Mouse (Mus musculus) MEL (cell line): Measurements from ENCODE around the gene Nfatc2ip.

Source experiments
- CTCF ChIP-seq, 3 experiments: IDR thresholded peaks in 2 of 3; conservative IDR thresholded peaks in 1 of 3; 2 replicates each; pipeline ENCODE4 v1.5.1; 2011 to 2012; ENCODE audit warnings: low read length in 3 of 3, low read depth in 2 of 3, mild to moderate bottlenecking in 2 of 3, improper control_type of control experiment in 1 of 3, inconsistent platforms in 1 of 3, mixed read lengths in 1 of 3, moderate library complexity in 1 of 3; ENCODE audit not compliant: control insufficient read depth in 1 of 3, insufficient read depth in 1 of 3, poor library complexity in 1 of 3, severe bottlenecking in 1 of 3
- ETS1 ChIP-seq: IDR thresholded peaks from 2 replicates; pipeline ENCODE4 v1.6.1; 2012; ENCODE audit warnings: low read depth, mild to moderate bottlenecking, inconsistent platforms, low read length, improper control_type of control experiment, moderate library complexity
- JUND ChIP-seq: IDR thresholded peaks from 2 replicates; pipeline ENCODE4 v1.6.1; 2011; ENCODE audit warnings: low read depth, mild to moderate bottlenecking, improper control_type of control experiment, low read length
- KAT2A ChIP-seq: conservative IDR thresholded peaks from 2 replicates; pipeline ENCODE4 v1.6.1; 2012; ENCODE audit warnings: low read depth, low read length, improper control_type of control experiment, inconsistent platforms
- MAX ChIP-seq: IDR thresholded peaks from 2 replicates; pipeline ENCODE4 v1.6.1; 2011; ENCODE audit warnings: low read length, improper control_type of control experiment
- POLR2A ChIP-seq, 2 experiments: IDR thresholded peaks; 2 replicates each; pipeline ENCODE4 v1.6.1; 2011 to 2012; ENCODE audit warnings: low read length in 2 of 2, mild to moderate bottlenecking in 2 of 2, control low read depth in 1 of 2, improper control_type of control experiment in 1 of 2, low read depth in 1 of 2, moderate library complexity in 1 of 2; ENCODE audit not compliant: control insufficient read depth in 1 of 2, insufficient read depth in 1 of 2, poor library complexity in 1 of 2

GRCm38 (mm10) chr7:126396298-126397119, at the start of gene Nfatc2ip:
- TF ChIP-seq CTCF (IDR thresholded peaks at IDR 0.05 in 2 of 3, conservative IDR thresholded peaks at IDR 0.05 in 1 of 3; ENCODE audit: control insufficient read depth in 1 of 3, insufficient read depth in 1 of 3, low read depth in 2 of 3, low read length in 3 of 3, poor library complexity in 1 of 3, severe bottlenecking in 1 of 3) (no peak), JUND (no peak), MAX (no peak), ETS1 (no peak), POLR2A (IDR thresholded peaks at IDR 0.05; ENCODE audit: control insufficient read depth in 1 of 2, insufficient read depth in 1 of 2, low read depth in 1 of 2, low read length in 2 of 2, poor library complexity in 1 of 2) (peak; percentile 87 to 96), KAT2A (peak; percentile 77)
